Mouse (Mus musculus): ENCODE data around the gene Shank1. TPM values are rescaled to one million over a fixed set of nuclear protein-coding genes. Genes with fewer than 3 reads are reported as not detected.

Shank1 gene
- total RNA-seq, 1 experiment = 1.0 TPM

GRCm38 (mm10) chr7:44382541-44382940, 72.5 kb downstream of the Shank1 start:
- in situ Hi-C loops (cut with MboI; ENCODE audit: low sequenced_read_pairs in 2 of 2, unreplicated experiment in 2 of 2) = no loop called here
- H3K27ac ChIP-seq (ENCODE audit: insufficient read depth, low read depth, low read length, poor library complexity, severe bottlenecking) = no peak overlapping the region
- H3K36me3 ChIP-seq (ENCODE audit: control insufficient read depth, insufficient read depth, low read length, poor library complexity, severe bottlenecking) = peaks cover 3% of the 10 kb centered on the region; the same call in 1 of the 2 replicates
- peaks cover 0 to 7% of the 10 kb centered on the region in 2 experiments; a peak in 2 of 4 replicates for H3K4me1 ChIP-seq (ENCODE audit: control insufficient read depth in 2 of 2, insufficient read depth in 2 of 2, low read length in 2 of 2, poor library complexity in 1 of 2)
- no peak for DNase-seq (ENCODE audit: low read depth, low spot score)
- H3K4me3 ChIP-seq (ENCODE audit: insufficient read depth in 1 of 2, low read depth in 1 of 2, low read length in 2 of 2, poor library complexity in 1 of 2, severe bottlenecking in 1 of 2) = no peak overlapping the region
- no peaks in the 10 kb centered on the region for H3K9me3 ChIP-seq (ENCODE audit: control insufficient read depth, insufficient read depth, low read depth, low read length)
- no peak overlapping the region for H3K9ac ChIP-seq (ENCODE audit: insufficient read depth, low read depth, low read length, poor library complexity, severe bottlenecking)
- no peak for TF ChIP-seq MAFK (IDR thresholded peaks at IDR 0.05; ENCODE audit: insufficient read depth, low read depth, low read length)
- no peak for TF ChIP-seq ZNF384 (IDR thresholded peaks at IDR 0.05; ENCODE audit: low read depth, low read length)
- no peak for TF ChIP-seq ZC3H11A (IDR thresholded peaks at IDR 0.05; ENCODE audit: borderline replicate concordance, low read depth, low read length)
- TF ChIP-seq HCFC1 (IDR thresholded peaks at IDR 0.05; ENCODE audit: borderline replicate concordance, insufficient read depth, low read length) = no peak
- TF ChIP-seq CHD2 (IDR thresholded peaks at IDR 0.05; ENCODE audit: low read depth, low read length) = no peak

- Histone ChIP-seq H3K4me3 (ENCODE audit: insufficient read depth in 1 of 2, low read depth in 1 of 2, low read length in 2 of 2, poor library complexity in 1 of 2, severe bottlenecking in 1 of 2) (peak within 1 kb of the TSS; percentile 67 to 75), H3K9ac (ENCODE audit: insufficient read depth, low read depth, low read length, poor library complexity, severe bottlenecking) (peak within 1 kb of the TSS; percentile 63; the same call in 1 of the 2 replicates), H3K27ac (ENCODE audit: insufficient read depth, low read depth, low read length, poor library complexity, severe bottlenecking) (no peak within 1 kb of the TSS), H3K4me1 (ENCODE audit: control insufficient read depth in 2 of 2, insufficient read depth in 2 of 2, low read length in 2 of 2, poor library complexity in 1 of 2) (peaks cover 0 to 4% of the 10 kb centered on the region in 2 experiments; a peak in 1 of 4 replicates), H3K9me3 (ENCODE audit: control insufficient read depth, insufficient read depth, low read depth, low read length) (no peaks in the 10 kb centered on the region), H3K36me3 (ENCODE audit: control insufficient read depth, insufficient read depth, low read length, poor library complexity, severe bottlenecking) (peaks cover 3% of the 10 kb centered on the region; the same call in 1 of the 2 replicates)
- TF ChIP-seq ZC3H11A (IDR thresholded peaks at IDR 0.05; ENCODE audit: borderline replicate concordance, low read depth, low read length) = no peak
- TF ChIP-seq CHD2 (IDR thresholded peaks at IDR 0.05; ENCODE audit: low read depth, low read length) = peak; percentile 57; the same call in 1 of the 2 replicates
- peak; percentile 100 for TF ChIP-seq HCFC1 (IDR thresholded peaks at IDR 0.05; ENCODE audit: borderline replicate concordance, insufficient read depth, low read length)
- TF ChIP-seq ZNF384 (IDR thresholded peaks at IDR 0.05; ENCODE audit: low read depth, low read length) = no peak
- 0 out of 2 replicates have a peak, but pooled peaks have one; percentile 20 for TF ChIP-seq MAFK (IDR thresholded peaks at IDR 0.05; ENCODE audit: insufficient read depth, low read depth, low read length)
- in situ Hi-C loops (cut with MboI; ENCODE audit: low sequenced_read_pairs in 2 of 2, unreplicated experiment in 2 of 2) = no loop called here
- peak; percentile 44 for DNase-seq (ENCODE audit: low read depth, low spot score)
These were observed 74.1 kb downstream of the Shank1 start, which contains the start of gene Syt3 for GRCm38 (mm10) chr7:44383980-44384715. Gene Syt3, plus strand, starts transcription at chr7:44384102.

GRCm38 (mm10) chr7:44384716-44385059, 74.6 kb downstream of the Shank1 start:
- TF ChIP-seq ZNF384 (IDR thresholded peaks at IDR 0.05; ENCODE audit: low read depth, low read length) (no peak), HCFC1 (IDR thresholded peaks at IDR 0.05; ENCODE audit: borderline replicate concordance, insufficient read depth, low read length) (no peak), MAFK (IDR thresholded peaks at IDR 0.05; ENCODE audit: insufficient read depth, low read depth, low read length) (no peak), ZC3H11A (IDR thresholded peaks at IDR 0.05; ENCODE audit: borderline replicate concordance, low read depth, low read length) (no peak), CHD2 (IDR thresholded peaks at IDR 0.05; ENCODE audit: low read depth, low read length) (no peak)
- Histone ChIP-seq H3K36me3 (ENCODE audit: control insufficient read depth, insufficient read depth, low read length, poor library complexity, severe bottlenecking) (peaks cover 3% of the 10 kb centered on the region; the same call in 1 of the 2 replicates), H3K4me1 (ENCODE audit: control insufficient read depth in 2 of 2, insufficient read depth in 2 of 2, low read length in 2 of 2, poor library complexity in 1 of 2) (peaks cover 0 to 4% of the 10 kb centered on the region in 2 experiments; a peak in 1 of 4 replicates), H3K9me3 (ENCODE audit: control insufficient read depth, insufficient read depth, low read depth, low read length) (no peaks in the 10 kb centered on the region), H3K9ac (ENCODE audit: insufficient read depth, low read depth, low read length, poor library complexity, severe bottlenecking) (peak overlapping the region; percentile 60; the same call in 1 of the 2 replicates), H3K4me3 (ENCODE audit: insufficient read depth in 1 of 2, low read depth in 1 of 2, low read length in 2 of 2, poor library complexity in 1 of 2, severe bottlenecking in 1 of 2) (peak overlapping the region; percentile 67 to 75), H3K27ac (ENCODE audit: insufficient read depth, low read depth, low read length, poor library complexity, severe bottlenecking) (no peak overlapping the region)
- in situ Hi-C loops (cut with MboI; ENCODE audit: low sequenced_read_pairs in 2 of 2, unreplicated experiment in 2 of 2) = no loop called here
- no peak for DNase-seq (ENCODE audit: low read depth, low spot score)

- Histone ChIP-seq H3K4me3 (ENCODE audit: insufficient read depth in 1 of 2, low read depth in 1 of 2, low read length in 2 of 2, poor library complexity in 1 of 2, severe bottlenecking in 1 of 2) (peak within 1 kb of the TSS; percentile 67 to 75), H3K9ac (ENCODE audit: insufficient read depth, low read depth, low read length, poor library complexity, severe bottlenecking) (peak within 1 kb of the TSS; percentile 60; the same call in 1 of the 2 replicates), H3K9me3 (ENCODE audit: control insufficient read depth, insufficient read depth, low read depth, low read length) (no peaks in the 10 kb centered on the region), H3K4me1 (ENCODE audit: control insufficient read depth in 2 of 2, insufficient read depth in 2 of 2, low read length in 2 of 2, poor library complexity in 1 of 2) (peaks cover 0 to 4% of the 10 kb centered on the region in 2 experiments; a peak in 1 of 4 replicates), H3K27ac (ENCODE audit: insufficient read depth, low read depth, low read length, poor library complexity, severe bottlenecking) (no peak within 1 kb of the TSS), H3K36me3 (ENCODE audit: control insufficient read depth, insufficient read depth, low read length, poor library complexity, severe bottlenecking) (no peaks in the 10 kb centered on the region)
- no peak for DNase-seq (ENCODE audit: low read depth, low spot score)
- TF ChIP-seq ZC3H11A (IDR thresholded peaks at IDR 0.05; ENCODE audit: borderline replicate concordance, low read depth, low read length) = no peak
- no peak for TF ChIP-seq HCFC1 (IDR thresholded peaks at IDR 0.05; ENCODE audit: borderline replicate concordance, insufficient read depth, low read length)
- TF ChIP-seq CHD2 (IDR thresholded peaks at IDR 0.05; ENCODE audit: low read depth, low read length) = no peak
- no peak for TF ChIP-seq MAFK (IDR thresholded peaks at IDR 0.05; ENCODE audit: insufficient read depth, low read depth, low read length)
- TF ChIP-seq ZNF384 (IDR thresholded peaks at IDR 0.05; ENCODE audit: low read depth, low read length) = no peak
- in situ Hi-C loops (cut with MboI; ENCODE audit: low sequenced_read_pairs in 2 of 2, unreplicated experiment in 2 of 2) = no loop called here
These were observed 75.7 kb downstream of the Shank1 start, which contains the start of gene 1700008O03Rik for GRCm38 (mm10) chr7:44385720-44386119. Gene 1700008O03Rik, minus strand, starts transcription at chr7:44385820.

Data from ES-E14 (cell line).